Mouse (Mus musculus) bone marrow, adult 2 months (tissue): ENCODE measurements around the gene Cwc22. TPM values are rescaled to one million over a fixed set of nuclear protein-coding genes. Genes with fewer than 3 reads are reported as not detected.

Experiments used
- H3K27ac ChIP-seq: fragments of 200-500 bp; 2 replicates; pipeline ENCODE4 v1.5.1; 2012; ENCODE audit warnings: low read depth, mild to moderate bottlenecking, control low read depth, inconsistent platforms, low read length; ENCODE audit not compliant: control insufficient read depth, poor library complexity, insufficient read depth
- H3K4me1 ChIP-seq: fragments of 200-500 bp; 2 replicates; pipeline ENCODE4 v1.6.1; 2011; ENCODE audit warnings: low read length; ENCODE audit not compliant: control insufficient read depth, insufficient read depth
- H3K4me3 ChIP-seq: fragments of 200-500 bp; replicated peaks from 2 replicates; pipeline ENCODE3; 2011; ENCODE audit warnings: mild to moderate bottlenecking, low read depth, low read length, control low read depth; ENCODE audit not compliant: control insufficient read depth
- CTCF ChIP-seq: fragments of 200-500 bp; IDR thresholded peaks from 2 replicates; pipeline ENCODE4 v1.5.1; 2011; ENCODE audit warnings: low read length, control low read depth; ENCODE audit not compliant: control insufficient read depth, insufficient read depth
- POLR2A ChIP-seq: fragments of 200-500 bp; IDR thresholded peaks from 2 replicates; pipeline ENCODE4 v1.6.1; 2011; ENCODE audit warnings: low read depth, mild to moderate bottlenecking, control low read depth, low read length, borderline replicate concordance; ENCODE audit not compliant: control insufficient read depth
- WGBS: fragments of 180-500 bp; shearing (Covaris S2); methylation state at CpG from one replicate; pipeline ENCODE4 v1.1.7; 2018; 5-methylcytosine and 5-hydroxymethylcytosine counted together
- polyA plus RNA-seq: library from polyadenylated mRNA; stranded (reverse); fragments of >200 nt; gene quantifications from 2 replicates; pipeline ENCODE4 v1.2.4, GENCODE M21; 2011; ENCODE audit warnings: low replicate concordance; ENCODE audit not compliant: missing spikeins, insufficient read depth, insufficient read length

The Cwc22 gene
- polyA plus RNA-seq, 1 experiment, result 14.5 TPM

- WGBS, result 88% methylated on average over 8 of the region's 8 CpGs
- Histone ChIP-seq H3K4me3 (no peak overlapping the region), H3K4me1 (no peaks in the 10 kb centered on the region), H3K27ac (no peak overlapping the region)
- TF ChIP-seq POLR2A, result no peak
- TF ChIP-seq CTCF, result no peak
These were observed 31.0 kb downstream of the Cwc22 start for GRCm38 (mm10) chr2:77915187-77915586.

GRCm38 (mm10) chr2:77913628-77914027 is 32.5 kb downstream of the Cwc22 start:
- Histone ChIP-seq H3K4me1 (no peaks in the 10 kb centered on the region), H3K27ac (no peak overlapping the region), H3K4me3 (no peak overlapping the region)
- WGBS, result 89% methylated on average over 2 of the region's 2 CpGs
- no peak for TF ChIP-seq CTCF
- TF ChIP-seq POLR2A, result no peak

GRCm38 (mm10) chr2:77912197-77912596 is 34.0 kb downstream of the Cwc22 start:
- Histone ChIP-seq H3K27ac (no peak overlapping the region), H3K4me3 (no peak overlapping the region), H3K4me1 (no peaks in the 10 kb centered on the region)
- TF ChIP-seq POLR2A (no peak), CTCF (no peak)
- WGBS, result 91% methylated on average over 4 of the region's 4 CpGs

- no peak for TF ChIP-seq CTCF
- no peak for TF ChIP-seq POLR2A
- no peak overlapping the region for H3K27ac ChIP-seq
- H3K4me1 ChIP-seq, result no peaks in the 10 kb centered on the region
- H3K4me3 ChIP-seq, result no peak overlapping the region
- WGBS, result 83% methylated on average over 2 of the region's 2 CpGs
These were observed 34.7 kb downstream of the Cwc22 start for GRCm38 (mm10) chr2:77911452-77911851.

- H3K4me1 ChIP-seq, result no peaks in the 10 kb centered on the region
- TF ChIP-seq POLR2A (no peak), CTCF (no peak)
- WGBS, result 73% methylated on average over 3 of the region's 3 CpGs
- H3K27ac ChIP-seq, result no peak overlapping the region
- H3K4me3 ChIP-seq, result no peak overlapping the region
These were observed 36.0 kb downstream of the Cwc22 start for GRCm38 (mm10) chr2:77910216-77910615.

GRCm38 (mm10) chr2:77907164-77907563 is 39.0 kb downstream of the Cwc22 start:
- Histone ChIP-seq H3K4me1 (no peaks in the 10 kb centered on the region), H3K27ac (no peak overlapping the region), H3K4me3 (no peak overlapping the region)
- 89% methylated on average over 3 of the region's 3 CpGs for WGBS
- TF ChIP-seq CTCF (no peak), POLR2A (no peak)

GRCm38 (mm10) chr2:77905023-77905422 is 41.2 kb downstream of the Cwc22 start:
- TF ChIP-seq POLR2A (no peak), CTCF (no peak)
- Histone ChIP-seq H3K27ac (no peak overlapping the region), H3K4me3 (no peak overlapping the region), H3K4me1 (no peaks in the 10 kb centered on the region)
- 89% methylated on average over 7 of the region's 7 CpGs for WGBS

- Histone ChIP-seq H3K27ac (no peak overlapping the region), H3K4me3 (no peak overlapping the region), H3K4me1 (no peaks in the 10 kb centered on the region)
- 91% methylated on average over 10 of the region's 10 CpGs for WGBS
- no peak for TF ChIP-seq POLR2A
- TF ChIP-seq CTCF, result no peak
These were observed 41.7 kb downstream of the Cwc22 start for GRCm38 (mm10) chr2:77904495-77904894.

- no peaks in the 10 kb centered on the region for H3K4me1 ChIP-seq
- 92% methylated on average over 9 of the region's 9 CpGs for WGBS
- no peak for TF ChIP-seq POLR2A
- no peak for TF ChIP-seq CTCF
- H3K27ac ChIP-seq, result no peak overlapping the region
- H3K4me3 ChIP-seq, result no peak overlapping the region
These were observed 42.2 kb downstream of the Cwc22 start for GRCm38 (mm10) chr2:77903979-77904378.

- no peak overlapping the region for H3K4me3 ChIP-seq
- H3K27ac ChIP-seq, result no peak overlapping the region
- TF ChIP-seq CTCF (no peak), POLR2A (no peak)
- 93% methylated on average over 3 of the region's 3 CpGs for WGBS
- H3K4me1 ChIP-seq, result no peaks in the 10 kb centered on the region
These were observed 43.1 kb downstream of the Cwc22 start for GRCm38 (mm10) chr2:77903098-77903497.
